Mouse (Mus musculus): ENCODE results near the gene Acox3. TPM values are rescaled to one million over a fixed set of nuclear protein-coding genes. Genes with fewer than 3 reads are reported as not detected.

Gene Acox3
- total RNA-seq, 1 experiment = 7.2 TPM

- no peak overlapping the region for H3K27ac ChIP-seq (ENCODE audit: insufficient read depth, low read depth, low read length, poor library complexity, severe bottlenecking)
- no peaks in the 10 kb centered on the region for H3K9me3 ChIP-seq (ENCODE audit: control insufficient read depth, insufficient read depth, low read depth, low read length)
- TF ChIP-seq HCFC1 (IDR thresholded peaks at IDR 0.05; ENCODE audit: borderline replicate concordance, insufficient read depth, low read length) (no peak), CHD2 (IDR thresholded peaks at IDR 0.05; ENCODE audit: low read depth, low read length) (no peak), ZC3H11A (IDR thresholded peaks at IDR 0.05; ENCODE audit: borderline replicate concordance, low read depth, low read length) (no peak), ZNF384 (IDR thresholded peaks at IDR 0.05; ENCODE audit: low read depth, low read length) (no peak), MAFK (IDR thresholded peaks at IDR 0.05; ENCODE audit: insufficient read depth, low read depth, low read length) (peak; percentile 98)
- no peak overlapping the region for H3K4me3 ChIP-seq (ENCODE audit: insufficient read depth in 1 of 2, low read depth in 1 of 2, low read length in 2 of 2, poor library complexity in 1 of 2, severe bottlenecking in 1 of 2)
- peaks cover 2% of the 10 kb centered on the region; the same call in 1 of the 2 replicates for H3K36me3 ChIP-seq (ENCODE audit: control insufficient read depth, insufficient read depth, low read length, poor library complexity, severe bottlenecking)
- peaks cover 0 to 5% of the 10 kb centered on the region in 2 experiments; a peak in 1 of 4 replicates for H3K4me1 ChIP-seq (ENCODE audit: control insufficient read depth in 2 of 2, insufficient read depth in 2 of 2, low read length in 2 of 2, poor library complexity in 1 of 2)
- no peak overlapping the region for H3K9ac ChIP-seq (ENCODE audit: insufficient read depth, low read depth, low read length, poor library complexity, severe bottlenecking)
- no peak for DNase-seq (ENCODE audit: low read depth, low spot score)
- in situ Hi-C loops (cut with MboI; ENCODE audit: low sequenced_read_pairs in 2 of 2, unreplicated experiment in 2 of 2) = loop anchor here in 1 of 2 experiments (10.0 kb wide), 2 partner anchors 123 to 263 kb away; no protein-coding TSS in a partner anchor
Measured at GRCm38 (mm10) chr5:35591497-35591896, 8.7 kb downstream of the Acox3 start.

- Histone ChIP-seq H3K9ac (ENCODE audit: insufficient read depth, low read depth, low read length, poor library complexity, severe bottlenecking) (no peak overlapping the region), H3K27ac (ENCODE audit: insufficient read depth, low read depth, low read length, poor library complexity, severe bottlenecking) (no peak overlapping the region; the same call in 1 of the 2 replicates), H3K4me3 (ENCODE audit: insufficient read depth in 1 of 2, low read depth in 1 of 2, low read length in 2 of 2, poor library complexity in 1 of 2, severe bottlenecking in 1 of 2) (no peak overlapping the region), H3K4me1 (ENCODE audit: control insufficient read depth in 2 of 2, insufficient read depth in 2 of 2, low read length in 2 of 2, poor library complexity in 1 of 2) (peaks cover 0 to 5% of the 10 kb centered on the region in 2 experiments; a peak in 1 of 4 replicates), H3K9me3 (ENCODE audit: control insufficient read depth, insufficient read depth, low read depth, low read length) (no peaks in the 10 kb centered on the region), H3K36me3 (ENCODE audit: control insufficient read depth, insufficient read depth, low read length, poor library complexity, severe bottlenecking) (peaks cover 2% of the 10 kb centered on the region; the same call in 1 of the 2 replicates)
- in situ Hi-C loops (cut with MboI; ENCODE audit: low sequenced_read_pairs in 2 of 2, unreplicated experiment in 2 of 2) = loop anchor here in 1 of 2 experiments (10.0 kb wide), 2 partner anchors 123 to 263 kb away; no protein-coding TSS in a partner anchor
- DNase-seq (ENCODE audit: low read depth, low spot score) = peak; percentile 49
- no peak for TF ChIP-seq CHD2 (IDR thresholded peaks at IDR 0.05; ENCODE audit: low read depth, low read length)
- no peak for TF ChIP-seq MAFK (IDR thresholded peaks at IDR 0.05; ENCODE audit: insufficient read depth, low read depth, low read length)
- TF ChIP-seq ZC3H11A (IDR thresholded peaks at IDR 0.05; ENCODE audit: borderline replicate concordance, low read depth, low read length) = no peak
Measured at GRCm38 (mm10) chr5:35592081-35592736, 9.4 kb downstream of the Acox3 start.

GRCm38 (mm10) chr5:35592824-35593223, 10.0 kb downstream of the Acox3 start:
- in situ Hi-C loops (cut with MboI; ENCODE audit: low sequenced_read_pairs in 2 of 2, unreplicated experiment in 2 of 2) = loop anchor here in 1 of 2 experiments (10.0 kb wide), 2 partner anchors 122 to 262 kb away; no protein-coding TSS in a partner anchor
- no peak for TF ChIP-seq HCFC1 (IDR thresholded peaks at IDR 0.05; ENCODE audit: borderline replicate concordance, insufficient read depth, low read length)
- TF ChIP-seq ZC3H11A (IDR thresholded peaks at IDR 0.05; ENCODE audit: borderline replicate concordance, low read depth, low read length) = no peak
- no peak for TF ChIP-seq CHD2 (IDR thresholded peaks at IDR 0.05; ENCODE audit: low read depth, low read length)
- TF ChIP-seq MAFK (IDR thresholded peaks at IDR 0.05; ENCODE audit: insufficient read depth, low read depth, low read length) = no peak
- TF ChIP-seq ZNF384 (IDR thresholded peaks at IDR 0.05; ENCODE audit: low read depth, low read length) = no peak
- H3K36me3 ChIP-seq (ENCODE audit: control insufficient read depth, insufficient read depth, low read length, poor library complexity, severe bottlenecking) = peaks cover 2% of the 10 kb centered on the region; the same call in 1 of the 2 replicates

GRCm38 (mm10) chr5:35593272-35593671, 10.4 kb downstream of the Acox3 start:
- Histone ChIP-seq H3K4me1 (ENCODE audit: control insufficient read depth in 2 of 2, insufficient read depth in 2 of 2, low read length in 2 of 2, poor library complexity in 1 of 2) (peaks cover 0 to 5% of the 10 kb centered on the region in 2 experiments; a peak in 1 of 4 replicates), H3K9me3 (ENCODE audit: control insufficient read depth, insufficient read depth, low read depth, low read length) (no peaks in the 10 kb centered on the region), H3K9ac (ENCODE audit: insufficient read depth, low read depth, low read length, poor library complexity, severe bottlenecking) (no peak overlapping the region), H3K27ac (ENCODE audit: insufficient read depth, low read depth, low read length, poor library complexity, severe bottlenecking) (no peak overlapping the region), H3K36me3 (ENCODE audit: control insufficient read depth, insufficient read depth, low read length, poor library complexity, severe bottlenecking) (peaks cover 2% of the 10 kb centered on the region; the same call in 1 of the 2 replicates), H3K4me3 (ENCODE audit: insufficient read depth in 1 of 2, low read depth in 1 of 2, low read length in 2 of 2, poor library complexity in 1 of 2, severe bottlenecking in 1 of 2) (no peak overlapping the region)
- TF ChIP-seq HCFC1 (IDR thresholded peaks at IDR 0.05; ENCODE audit: borderline replicate concordance, insufficient read depth, low read length) (no peak), CHD2 (IDR thresholded peaks at IDR 0.05; ENCODE audit: low read depth, low read length) (no peak), ZNF384 (IDR thresholded peaks at IDR 0.05; ENCODE audit: low read depth, low read length) (no peak), MAFK (IDR thresholded peaks at IDR 0.05; ENCODE audit: insufficient read depth, low read depth, low read length) (no peak)
- DNase-seq (ENCODE audit: low read depth, low spot score) = no peak
- in situ Hi-C loops (cut with MboI; ENCODE audit: low sequenced_read_pairs in 2 of 2, unreplicated experiment in 2 of 2) = loop anchor here in 1 of 2 experiments (10.0 kb wide), 2 partner anchors 122 to 262 kb away; no protein-coding TSS in a partner anchor

More at GRCm38 (mm10) chr5:35592824-35593223, 10.0 kb downstream of the Acox3 start:
- no peak overlapping the region for H3K4me3 ChIP-seq (ENCODE audit: insufficient read depth in 1 of 2, low read depth in 1 of 2, low read length in 2 of 2, poor library complexity in 1 of 2, severe bottlenecking in 1 of 2)
- H3K9me3 ChIP-seq (ENCODE audit: control insufficient read depth, insufficient read depth, low read depth, low read length) = no peaks in the 10 kb centered on the region
- H3K9ac ChIP-seq (ENCODE audit: insufficient read depth, low read depth, low read length, poor library complexity, severe bottlenecking) = no peak overlapping the region
- DNase-seq (ENCODE audit: low read depth, low spot score) = no peak
- peaks cover 0 to 5% of the 10 kb centered on the region in 2 experiments; a peak in 1 of 4 replicates for H3K4me1 ChIP-seq (ENCODE audit: control insufficient read depth in 2 of 2, insufficient read depth in 2 of 2, low read length in 2 of 2, poor library complexity in 1 of 2)
- H3K27ac ChIP-seq (ENCODE audit: insufficient read depth, low read depth, low read length, poor library complexity, severe bottlenecking) = no peak overlapping the region

Measured in ES-E14 (cell line).